Mouse (Mus musculus) A20 (cell line): ENCODE results near the gene Gm20388.

ENCODE experiments used
- DNase-seq: peaks from one replicate; pipeline ENCODE4 v3.0.0-alpha.2; 2011; ENCODE audit warnings: low read depth, low spot score

The Gm20388 gene

GRCm38 (mm10) chr8:122640825-122641224 is 2730.2 kb downstream of the Gm20388 start:
- no peak for DNase-seq

- no peak for DNase-seq
These were observed 2730.8 kb downstream of the Gm20388 start for GRCm38 (mm10) chr8:122641406-122641805.

GRCm38 (mm10) chr8:122642071-122642470 is 2731.4 kb downstream of the Gm20388 start:
- DNase-seq: no peak

GRCm38 (mm10) chr8:122644175-122644954 is 2733.7 kb downstream of the Gm20388 start:
- no peak for DNase-seq

GRCm38 (mm10) chr8:122646337-122646736 is 2735.7 kb downstream of the Gm20388 start:
- DNase-seq: peak; percentile 95

GRCm38 (mm10) chr8:122648192-122648970 is 2737.7 kb downstream of the Gm20388 start:
- DNase-seq: no peak

- DNase-seq: peak; percentile 40
These were observed 2740.8 kb downstream of the Gm20388 start for GRCm38 (mm10) chr8:122651326-122651921.

- no peak for DNase-seq
These were observed 2742.0 kb downstream of the Gm20388 start for GRCm38 (mm10) chr8:122652643-122653042.

GRCm38 (mm10) chr8:122654768-122655167 is 2744.1 kb downstream of the Gm20388 start:
- DNase-seq: no peak

GRCm38 (mm10) chr8:122656056-122656999 is 2745.7 kb downstream of the Gm20388 start:
- DNase-seq: no peak

GRCm38 (mm10) chr8:122658149-122658806 is 2747.6 kb downstream of the Gm20388 start:
- DNase-seq: no peak

GRCm38 (mm10) chr8:122658807-122659160 is 2748.1 kb downstream of the Gm20388 start:
- no peak for DNase-seq

GRCm38 (mm10) chr8:122660022-122660421 is 2749.4 kb downstream of the Gm20388 start:
- DNase-seq: no peak

GRCm38 (mm10) chr8:122661138-122661537 is 2750.5 kb downstream of the Gm20388 start:
- DNase-seq: no peak

GRCm38 (mm10) chr8:122661894-122662293 is 2751.3 kb downstream of the Gm20388 start:
- DNase-seq: no peak

GRCm38 (mm10) chr8:122663106-122663505 is 2752.5 kb downstream of the Gm20388 start:
- no peak for DNase-seq

GRCm38 (mm10) chr8:122663670-122664069 is 2753.0 kb downstream of the Gm20388 start:
- no peak for DNase-seq

- no peak for DNase-seq
These were observed 2754.6 kb downstream of the Gm20388 start for GRCm38 (mm10) chr8:122665221-122665620.

GRCm38 (mm10) chr8:122665667-122666316 is 2755.2 kb downstream of the Gm20388 start:
- DNase-seq: no peak

- DNase-seq: no peak
These were observed 2755.7 kb downstream of the Gm20388 start for GRCm38 (mm10) chr8:122666338-122666764.
